26 mouse cellular contexts compared by ENCODE assay signal in the genomic region with DNA sequence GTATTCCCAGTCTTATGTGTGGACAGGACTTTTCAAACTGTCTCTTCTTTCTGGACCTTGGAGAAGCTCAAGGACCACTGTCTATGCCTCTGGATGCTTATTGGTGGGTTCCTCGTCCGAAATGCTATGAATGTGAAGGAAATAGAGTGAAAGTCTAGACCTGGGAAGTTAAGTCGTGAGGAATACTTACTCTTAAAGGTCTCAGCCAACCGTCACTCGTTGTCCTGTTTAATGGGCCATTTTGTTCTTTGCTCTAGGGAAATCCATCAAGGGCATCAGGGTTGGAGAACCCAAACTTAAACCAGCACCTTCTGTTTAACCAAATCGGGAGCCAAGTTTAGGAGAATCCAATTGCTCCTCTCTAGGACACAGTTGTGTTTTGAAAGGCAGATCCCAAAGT.
DNase-seq lines count a peak whose midpoint lies in the region; ATAC-seq and TF ChIP-seq lines count a peak whose summit lies in the region.
"Had no signal": no experiment of that assay in that cellular context is flagged by ENCODE, and none has a peak within 500 bp of the region (broad histone marks: within the 10 kb centered on the region; RNA-seq: fewer than 3 reads in every experiment).

No protein-coding gene starts in this region.

- H3K9ac ChIP-seq in lung, embryonic 14.5 days = no peak overlapping the region
- H3K9ac ChIP-seq in limb, embryonic 12.5 days (replicated peaks) = no peak overlapping the region
- H3K9ac ChIP-seq in midbrain, embryonic 14.5 days (replicated peaks; ENCODE audit: low read length) = no peak overlapping the region
- H3K9ac ChIP-seq: forebrain, embryonic 13.5 days; heart, embryonic 13.5 days; hindbrain, embryonic 12.5 days; hindbrain, embryonic 15.5 days had no signal

- H3K4me1 ChIP-seq in lung, embryonic 14.5 days (ENCODE audit: insufficient read depth) = no peaks in the 10 kb centered on the region
- no peaks in the 10 kb centered on the region for H3K4me1 ChIP-seq in lung, adult 2 months (ENCODE audit: control insufficient read depth, insufficient read depth, low read length)
- H3K4me1 ChIP-seq in limb, embryonic 12.5 days (replicated peaks) = peaks cover 46% of the 10 kb centered on the region
- H3K4me1 ChIP-seq in midbrain, embryonic 14.5 days (ENCODE audit: control insufficient read depth, insufficient read depth, low read length) = no peaks in the 10 kb centered on the region
- H3K4me1 ChIP-seq: forebrain, embryonic 10.5 days; forebrain, embryonic 13.5 days; heart, embryonic 13.5 days; hindbrain, embryonic 12.5 days; hindbrain, embryonic 15.5 days had no signal

- no peaks in the 10 kb centered on the region for H3K36me3 ChIP-seq in lung, embryonic 14.5 days (ENCODE audit: insufficient read depth)
- H3K36me3 ChIP-seq in limb, embryonic 12.5 days = no peaks in the 10 kb centered on the region
- H3K36me3 ChIP-seq in midbrain, embryonic 14.5 days (ENCODE audit: control insufficient read depth, insufficient read depth, low read length) = no peaks in the 10 kb centered on the region
- H3K36me3 ChIP-seq: forebrain, embryonic 10.5 days; heart, embryonic 10.5 days; heart, embryonic 13.5 days; hindbrain, embryonic 12.5 days; hindbrain, embryonic 15.5 days had no signal

- ATAC-seq in lung, embryonic 14.5 days (ENCODE audit: insufficient read depth) = no peak
- ATAC-seq in limb, embryonic 12.5 days (ENCODE audit: insufficient number of reproducible peaks, insufficient read depth, low FRiP score, low TSS enrichment, low read depth) = no peak
- no peak for ATAC-seq in midbrain, embryonic 14.5 days (ENCODE audit: low FRiP score, low TSS enrichment)
- ATAC-seq: activated CD4-positive, CD25-positive, alpha-beta regulatory T cell, adult 4 months; forebrain, embryonic 13.5 days had no signal

- no peak overlapping the region for H3K4me3 ChIP-seq in lung, embryonic 14.5 days (ENCODE audit: low read depth, low read length)
- H3K4me3 ChIP-seq in lung, adult 2 months (replicated peaks; ENCODE audit: extremely low read depth, low read depth, low read length) = no peak overlapping the region
- 0 out of 2 replicates have a peak overlapping the region, but pooled peaks have one; percentile 11 for H3K4me3 ChIP-seq in limb, embryonic 12.5 days (replicated peaks)
- no peak overlapping the region for H3K4me3 ChIP-seq in midbrain, embryonic 14.5 days (replicated peaks; ENCODE audit: low read depth, low read length)
- H3K4me3 ChIP-seq: forebrain, embryonic 10.5 days; forebrain, embryonic 13.5 days; heart, adult 2 months; heart, embryonic 10.5 days; heart, embryonic 13.5 days; hindbrain, embryonic 12.5 days; hindbrain, embryonic 15.5 days had no signal

- no peak for TF ChIP-seq POLR2A in lung, adult 2 months (IDR thresholded peaks at IDR 0.05; ENCODE audit: borderline replicate concordance, extremely low read depth, low read depth, low read length)
- no peak for TF ChIP-seq POLR2A in brain, embryonic 14.5 days (IDR thresholded peaks at IDR 0.05; ENCODE audit: borderline replicate concordance, extremely low read depth, insufficient read depth, insufficient read length, poor library complexity, severe bottlenecking)

- H3K27me3 ChIP-seq in lung, embryonic 14.5 days (ENCODE audit: insufficient read depth, low read length) = peaks cover 90% of the 10 kb centered on the region
- peaks cover 22% of the 10 kb centered on the region for H3K27me3 ChIP-seq in limb, embryonic 12.5 days
- H3K27me3 ChIP-seq in midbrain, embryonic 14.5 days (ENCODE audit: control insufficient read depth, insufficient read depth, low read length) = peaks cover 91% of the 10 kb centered on the region

- peak; percentile 5 for DNase-seq in embryo, embryonic 10 days (ENCODE audit: low spot score)
- DNase-seq in embryo, embryonic 11 days = no peak
- DNase-seq in lung, embryonic 14.5 days = peak; percentile 1
- no peak for DNase-seq in lung, adult 2 months
- DNase-seq in brain, embryonic 14.5 days (ENCODE audit: low read depth) = peak; percentile 12
- DNase-seq in adrenal gland, adult (ENCODE audit: inconsistent age in 2 of 2, low spot score in 1 of 2) = no peak
- DNase-seq in midbrain, embryonic 14.5 days = no peak
- DNase-seq: adrenal gland, postnatal 10 days; adrenal gland, postnatal 36 days; cerebellum, adult 11 months; cerebellum, adult 2 months; cerebellum, adult 9-11 months; cerebellum, postnatal 25 days; gastrocnemius, postnatal 10 days; gastrocnemius, postnatal 36 days; heart, adult 2 months; heart, postnatal 14 days; heart, postnatal 4 days had no signal

- H3K4me2 ChIP-seq in lung, embryonic 14.5 days = no peak overlapping the region
- peak overlapping the region; percentile 58 for H3K4me2 ChIP-seq in limb, embryonic 12.5 days
- no peak overlapping the region for H3K4me2 ChIP-seq in midbrain, embryonic 14.5 days (ENCODE audit: low read length)
- H3K4me2 ChIP-seq: forebrain, embryonic 13.5 days; heart, embryonic 13.5 days; hindbrain, embryonic 12.5 days; hindbrain, embryonic 15.5 days had no signal

- no peak overlapping the region for H3K27ac ChIP-seq in lung, embryonic 14.5 days (ENCODE audit: low read depth)
- H3K27ac ChIP-seq in limb, embryonic 12.5 days = peak overlapping the region; percentile 79
- no peak overlapping the region for H3K27ac ChIP-seq in midbrain, embryonic 14.5 days (replicated peaks; ENCODE audit: low read depth, low read length)
- H3K27ac ChIP-seq: forebrain, embryonic 10.5 days; forebrain, embryonic 13.5 days; heart, adult 2 months; heart, embryonic 10.5 days; heart, embryonic 13.5 days; hindbrain, embryonic 12.5 days; hindbrain, embryonic 15.5 days had no signal

- no peaks in the 10 kb centered on the region for H3K9me3 ChIP-seq in lung, embryonic 14.5 days (ENCODE audit: low read depth, low read length)
- no peaks in the 10 kb centered on the region for H3K9me3 ChIP-seq in limb, embryonic 12.5 days
- no peaks in the 10 kb centered on the region for H3K9me3 ChIP-seq in midbrain, embryonic 14.5 days (ENCODE audit: control insufficient read depth, low read length)
- H3K9me3 ChIP-seq: forebrain, embryonic 10.5 days; forebrain, embryonic 13.5 days; heart, embryonic 10.5 days; heart, embryonic 13.5 days; hindbrain, embryonic 12.5 days; hindbrain, embryonic 15.5 days had no signal

- no peak for TF ChIP-seq CTCF in lung, embryonic 14.5 days (IDR thresholded peaks at IDR 0.05; ENCODE audit: low read depth)
- TF ChIP-seq CTCF in lung, adult 2 months (IDR thresholded peaks at IDR 0.05; ENCODE audit: insufficient read depth, low read length) = no peak
- TF ChIP-seq CTCF in brain, embryonic 14.5 days (IDR thresholded peaks at IDR 0.05; ENCODE audit: borderline replicate concordance, extremely low read depth, insufficient read depth, insufficient read length) = no peak

- WGBS in lung, embryonic 14.5 days = 29% methylated on average over 6 of the region's 6 CpGs
- 34% methylated on average over 6 of the region's 6 CpGs for WGBS in lung, adult 2 months
- 20% methylated on average over 6 of the region's 6 CpGs for WGBS in limb, embryonic 12.5 days
- WGBS in midbrain, embryonic 14.5 days = 28% methylated on average over 6 of the region's 6 CpGs

Comparison
In these comparisons a context has a peak if more than half of its experiments do, and no peak if none do; other contexts are left out.
1. DNase-seq: peak in embryo, embryonic 10 days (single experiment), lung, embryonic 14.5 days (single experiment) and brain, embryonic 14.5 days (single experiment); none in embryo, embryonic 11 days (single experiment), lung, adult 2 months (single experiment), adrenal gland, adult (0 of 2) and midbrain, embryonic 14.5 days (single experiment).